Mouse (Mus musculus) 3134 (cell line): Measurements from ENCODE around the gene Pfn1.

Experiments
- DNase-seq: peaks from one replicate; pipeline ENCODE4 v3.0.0-alpha.2; 2011; ENCODE audit warnings: low spot score; ENCODE audit not compliant: insufficient read length; ENCODE audit errors: extremely low read depth

Gene Pfn1

DNA sequence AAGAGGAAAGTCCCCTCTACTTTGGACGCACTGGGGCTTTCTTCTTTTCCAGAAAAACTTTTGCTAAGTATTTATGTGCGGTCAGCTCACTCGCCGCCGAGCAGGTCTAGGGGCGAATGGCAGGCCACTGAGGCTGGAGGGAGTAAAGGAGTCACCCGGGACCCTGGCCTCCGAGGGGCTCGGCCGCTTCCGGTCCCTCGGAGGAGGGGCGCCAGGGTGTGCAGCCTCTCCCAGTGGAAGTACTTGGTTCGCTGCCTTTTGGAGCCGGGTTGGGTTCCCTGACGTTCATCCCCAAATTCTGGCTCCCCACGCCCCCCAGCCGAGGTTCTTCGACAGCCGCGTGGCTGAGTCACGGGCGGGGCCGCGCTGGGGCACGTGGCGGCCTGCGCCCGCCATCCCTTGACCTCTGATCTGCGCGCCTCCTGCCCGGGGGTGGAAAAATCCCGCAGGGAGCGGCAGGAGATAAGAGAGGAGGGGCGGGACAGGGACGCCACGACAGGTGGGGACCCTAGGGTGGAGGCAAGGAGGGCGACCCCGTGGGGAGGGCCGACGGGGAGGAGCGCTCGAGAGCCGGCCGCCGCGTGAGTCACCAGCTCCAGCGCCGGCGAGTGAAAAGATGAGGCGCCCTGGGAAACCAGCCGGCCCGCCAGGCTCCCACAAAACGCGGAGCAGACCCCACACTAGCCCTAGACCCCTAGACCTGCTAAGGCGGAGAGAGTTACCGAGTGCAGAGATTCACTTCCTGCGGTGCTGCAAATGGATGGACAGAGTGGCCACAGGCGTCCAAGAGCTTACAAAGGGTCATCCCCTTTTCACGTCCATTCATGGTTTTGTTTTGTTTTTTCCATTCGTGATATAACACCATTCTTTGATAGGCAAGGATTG is 1.4 kb upstream of the Pfn1 start:
- DNase-seq: peak; percentile 87

DNA sequence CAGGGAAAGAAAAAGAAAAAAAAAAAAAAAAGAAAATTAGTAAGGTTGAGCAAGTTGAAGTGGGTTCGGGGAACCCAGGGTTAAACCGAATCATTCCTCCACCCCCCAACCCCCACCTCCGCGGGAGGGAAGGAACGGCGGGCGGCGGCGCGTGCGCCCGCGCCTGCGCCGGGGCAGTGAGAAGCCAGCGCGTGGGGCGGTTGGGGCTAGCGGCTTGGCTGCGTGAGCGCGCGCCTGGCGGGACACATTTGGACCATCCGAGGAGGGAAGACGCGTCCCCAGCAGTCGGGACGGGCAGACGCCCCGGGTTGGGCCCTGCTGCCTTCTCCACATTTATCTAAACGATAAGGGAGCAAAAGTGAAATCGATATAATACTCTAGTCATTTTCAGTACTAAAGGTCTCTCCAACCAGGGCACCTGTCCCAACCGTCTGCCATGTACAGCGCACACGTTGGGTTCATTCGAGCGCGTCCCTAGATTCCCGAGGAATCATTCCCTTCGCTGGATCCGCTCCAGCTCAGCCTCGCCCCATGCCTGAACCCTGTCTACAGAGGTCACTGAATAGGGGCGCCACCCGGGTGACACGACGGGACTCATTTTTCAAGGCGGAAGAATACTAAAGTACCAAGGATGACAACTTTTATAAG is 603 bp upstream of the Pfn1 start:
- peak; percentile 93 for DNase-seq

DNA sequence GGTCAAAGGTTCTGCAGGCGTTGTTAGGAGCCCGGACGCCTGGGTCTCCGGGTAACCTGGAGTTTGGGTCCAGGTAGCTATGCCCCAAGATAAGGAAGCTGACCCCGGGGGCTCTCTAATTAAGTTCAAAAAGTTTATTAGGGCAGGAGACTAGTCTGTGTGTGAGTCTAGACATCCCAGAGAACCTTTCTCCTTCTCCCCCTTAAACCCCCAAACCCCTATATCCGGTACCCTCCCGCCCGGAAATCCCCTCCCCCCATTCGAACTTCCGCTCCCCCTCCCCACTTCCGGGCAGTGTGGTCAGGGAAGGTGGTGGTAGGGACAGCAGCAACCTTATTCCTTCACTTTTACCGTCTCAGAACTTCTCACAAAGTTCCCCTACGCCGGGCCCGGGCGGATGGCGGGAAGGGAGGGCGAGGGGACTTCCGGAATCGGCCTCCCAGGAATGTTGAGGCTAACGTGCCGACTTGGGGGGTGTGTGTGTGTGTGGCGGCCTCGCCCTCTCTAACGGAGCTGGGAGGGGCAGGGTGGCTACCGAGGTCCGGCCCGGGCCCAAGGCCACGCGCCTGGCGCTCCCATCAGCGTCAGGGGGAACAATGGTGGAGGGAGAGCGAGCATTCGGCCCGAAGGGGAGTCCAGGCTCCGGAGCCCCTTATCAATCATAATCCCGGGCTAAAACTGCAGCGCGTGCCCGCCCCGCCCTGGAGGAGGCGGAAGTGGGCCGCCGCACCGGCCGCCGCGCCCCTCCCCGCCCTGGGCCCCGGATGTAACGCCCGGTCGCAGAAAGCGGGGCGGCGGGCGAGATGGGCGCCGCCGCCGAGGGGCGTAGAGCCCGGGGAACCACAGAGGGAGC is 873 bp downstream of the Pfn1 start:
- DNase-seq: peak; percentile 84

DNA sequence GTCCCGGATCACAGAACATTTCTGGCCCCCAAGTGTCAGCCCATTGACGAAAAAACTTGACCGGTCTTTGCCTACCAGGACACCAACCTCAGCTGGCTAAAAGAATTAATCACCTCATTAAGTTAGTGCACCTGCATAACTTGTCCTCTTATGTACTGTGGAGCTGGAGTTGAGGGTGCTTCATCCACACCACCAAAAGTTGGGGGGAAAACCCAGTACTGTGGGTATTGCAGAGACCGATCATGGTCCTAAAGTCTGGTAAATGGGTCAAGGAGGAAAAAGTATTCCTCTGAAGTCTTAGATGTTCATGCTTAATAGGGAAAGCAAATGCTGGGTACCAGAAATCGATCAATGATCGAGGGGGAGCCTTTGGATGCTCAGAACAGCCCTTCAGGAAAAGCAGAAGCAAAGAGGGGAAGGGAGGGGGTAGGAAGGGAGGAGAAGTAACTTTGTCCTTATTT is 1.5 kb downstream of the Pfn1 start:
- DNase-seq: no peak

DNA sequence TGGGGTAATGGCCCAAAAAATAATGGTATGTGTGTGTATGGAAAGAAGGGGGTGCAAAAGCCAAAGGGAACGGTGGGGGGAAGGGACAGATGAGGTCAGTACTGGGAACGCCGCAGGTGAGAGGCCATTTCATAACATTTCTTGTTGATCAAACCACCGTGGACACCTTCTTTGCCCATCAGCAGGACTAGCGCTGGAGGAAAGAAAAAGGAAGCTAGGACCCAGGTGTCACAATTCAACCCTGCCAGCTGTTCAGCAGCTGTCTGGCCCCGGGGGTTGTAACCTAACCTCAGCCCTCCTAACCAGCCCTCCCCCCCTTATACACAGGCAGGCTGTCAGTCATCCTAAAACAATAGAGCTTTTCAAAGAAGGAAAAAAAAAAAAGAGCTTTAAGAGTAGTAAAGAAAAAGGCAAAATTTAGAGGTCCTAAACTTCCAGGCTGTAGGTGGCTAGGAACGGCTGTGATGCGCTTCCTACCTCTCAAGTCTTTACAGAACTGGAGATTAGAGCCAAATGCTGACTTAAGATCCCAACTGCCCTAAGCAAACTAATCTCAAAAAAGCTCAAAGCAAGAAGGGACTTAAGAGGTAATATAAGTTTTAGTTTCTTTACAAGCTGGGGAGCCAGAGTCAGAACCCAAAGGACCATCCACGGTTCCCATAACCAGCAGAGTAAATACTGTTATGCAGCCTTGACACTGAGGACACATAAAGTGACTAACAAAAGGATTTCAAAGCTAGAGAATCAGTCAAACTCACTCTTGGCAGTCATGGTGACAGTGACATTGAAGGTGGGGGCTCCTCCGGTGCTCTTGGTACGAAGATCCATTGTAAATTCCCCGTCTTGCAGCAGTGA is 2.2 kb downstream of the Pfn1 start:
- no peak for DNase-seq

DNA sequence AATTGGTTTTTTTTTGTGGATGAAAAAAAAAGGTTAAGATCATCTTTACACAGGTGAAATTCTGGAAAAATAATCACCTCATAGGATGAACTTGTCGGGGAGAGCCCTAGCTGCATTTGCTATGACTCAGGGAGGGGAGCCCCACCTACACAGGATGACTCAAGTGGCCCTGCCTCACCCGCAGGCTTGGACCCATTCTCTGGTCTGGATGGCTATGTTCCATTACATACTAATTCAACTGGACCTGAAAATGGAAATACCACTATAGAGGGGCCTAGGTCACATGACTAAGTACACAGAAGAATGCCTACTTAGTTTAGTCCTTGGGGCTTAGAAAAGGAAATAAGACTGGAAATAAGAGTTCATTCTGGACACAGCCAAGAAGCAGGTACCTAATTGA is 3.1 kb downstream of the Pfn1 start:
- DNase-seq: peak; percentile 71

DNA sequence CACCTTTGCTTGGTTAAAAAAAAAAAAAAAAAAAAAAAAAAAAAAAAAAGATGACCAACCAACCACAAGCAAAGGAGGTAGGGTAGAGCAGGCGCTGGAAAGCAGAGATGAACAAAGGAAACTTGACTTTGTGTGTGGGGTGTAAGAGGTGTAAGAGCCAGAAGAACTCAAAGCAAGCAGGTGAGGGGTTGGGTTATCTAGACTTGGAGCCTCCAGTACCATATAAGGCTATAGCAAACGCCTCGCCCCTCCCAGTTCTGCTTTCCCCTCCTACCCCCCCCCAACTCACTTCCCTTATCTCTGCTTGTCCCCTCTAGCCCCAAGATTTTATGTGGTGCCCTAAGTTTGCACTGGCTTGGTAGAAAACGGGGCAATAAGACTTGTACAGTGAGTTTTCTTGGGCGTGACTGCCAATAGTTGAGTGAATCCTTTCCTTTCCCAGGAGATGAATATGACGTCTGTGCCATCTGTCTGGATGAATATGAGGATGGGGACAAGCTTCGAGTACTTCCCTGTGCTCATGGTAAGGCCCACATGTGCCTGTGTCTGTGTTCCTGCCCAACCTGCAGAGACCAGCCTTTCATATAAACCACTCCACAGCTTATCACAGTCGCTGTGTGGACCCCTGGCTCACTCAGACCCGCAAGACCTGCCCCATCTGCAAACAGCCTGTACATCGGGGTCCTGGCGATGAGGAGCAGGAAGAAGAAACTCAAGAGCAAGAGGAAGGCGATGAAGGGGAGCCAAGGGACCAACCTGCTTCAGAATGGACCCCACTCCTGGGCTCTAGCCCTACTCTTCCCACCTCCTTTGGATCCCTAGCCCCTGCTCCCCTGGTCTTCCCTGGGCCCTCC is 3.9 kb downstream of the Pfn1 start:
- no peak for DNase-seq

DNA sequence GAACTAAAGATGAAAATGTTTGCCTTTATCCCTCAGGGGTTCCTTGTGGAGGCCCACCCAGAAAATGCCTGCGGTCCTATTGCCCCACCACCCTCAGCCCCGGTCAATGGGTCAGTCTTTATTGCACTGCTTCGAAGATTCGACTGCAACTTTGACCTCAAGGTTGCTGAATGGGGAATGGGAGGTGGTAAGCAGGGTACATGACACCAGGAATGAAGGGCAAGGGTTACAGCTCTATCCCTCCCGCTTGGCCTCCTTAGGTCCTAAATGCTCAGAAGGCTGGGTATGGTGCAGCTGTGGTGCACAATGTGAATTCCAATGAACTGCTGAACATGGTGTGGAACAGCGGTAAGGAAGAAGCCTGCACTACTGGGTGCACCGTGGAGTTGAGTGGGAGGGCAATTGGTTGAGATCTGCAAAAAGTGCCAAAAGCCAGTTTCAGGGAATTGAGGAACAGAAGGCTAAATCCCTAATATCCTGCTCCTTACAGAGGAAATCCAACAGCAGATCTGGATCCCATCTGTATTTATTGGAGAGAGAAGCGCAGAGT is 5.2 kb downstream of the Pfn1 start:
- no peak for DNase-seq

DNA sequence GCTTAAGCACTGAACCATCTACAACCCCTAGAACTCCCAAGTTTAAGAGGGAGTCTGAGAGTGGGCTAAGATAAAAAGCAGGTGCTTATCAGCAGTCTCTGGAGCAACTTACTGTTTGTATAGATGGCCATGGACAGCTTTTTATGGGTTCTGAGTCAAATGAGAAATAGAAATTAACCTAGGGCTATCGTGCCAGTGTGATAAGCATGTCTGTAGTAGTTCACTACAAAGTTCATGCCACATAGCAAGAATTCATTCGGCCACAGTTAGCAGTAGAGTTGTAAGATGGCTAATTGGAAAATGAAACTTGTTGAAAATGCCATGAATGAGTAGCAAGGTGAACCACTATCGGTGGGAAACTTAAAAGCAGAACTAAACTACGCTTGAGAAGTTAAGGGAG is 5.9 kb downstream of the Pfn1 start:
- no peak for DNase-seq

DNA sequence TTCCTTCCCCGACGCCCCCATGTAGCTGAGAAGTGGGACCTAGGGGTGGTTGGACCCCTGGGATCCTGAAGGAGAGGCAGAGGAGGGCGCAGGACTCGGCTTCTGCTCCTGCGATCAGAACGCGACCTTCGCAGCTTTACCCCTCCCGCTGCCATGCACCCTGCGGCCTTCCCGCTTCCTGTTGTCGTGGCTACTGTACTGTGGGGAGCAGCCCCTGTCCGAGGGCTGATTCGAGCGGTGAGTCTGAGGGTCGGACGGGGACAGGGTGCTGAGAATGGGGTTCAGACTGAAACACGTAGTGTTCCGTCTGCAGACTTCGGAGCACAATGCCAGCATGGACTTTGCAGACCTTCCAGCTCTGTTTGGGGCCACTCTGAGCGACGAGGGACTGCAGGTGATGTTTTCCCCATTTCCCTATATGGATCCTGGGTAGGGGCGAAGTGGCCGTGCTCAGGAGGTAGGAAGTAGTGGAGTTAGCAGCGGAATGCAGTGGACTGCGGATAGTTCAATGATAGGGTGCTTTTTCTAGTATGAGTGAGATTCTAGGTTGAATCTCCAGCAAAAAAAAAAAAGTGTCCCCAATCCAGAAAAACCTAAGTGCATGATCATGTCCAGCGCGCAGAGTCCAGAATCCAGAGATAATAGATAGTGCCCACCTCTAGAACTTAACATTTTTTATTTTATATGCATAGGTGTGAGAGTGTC is 6.6 kb downstream of the Pfn1 start:
- DNase-seq: peak; percentile 63

DNA sequence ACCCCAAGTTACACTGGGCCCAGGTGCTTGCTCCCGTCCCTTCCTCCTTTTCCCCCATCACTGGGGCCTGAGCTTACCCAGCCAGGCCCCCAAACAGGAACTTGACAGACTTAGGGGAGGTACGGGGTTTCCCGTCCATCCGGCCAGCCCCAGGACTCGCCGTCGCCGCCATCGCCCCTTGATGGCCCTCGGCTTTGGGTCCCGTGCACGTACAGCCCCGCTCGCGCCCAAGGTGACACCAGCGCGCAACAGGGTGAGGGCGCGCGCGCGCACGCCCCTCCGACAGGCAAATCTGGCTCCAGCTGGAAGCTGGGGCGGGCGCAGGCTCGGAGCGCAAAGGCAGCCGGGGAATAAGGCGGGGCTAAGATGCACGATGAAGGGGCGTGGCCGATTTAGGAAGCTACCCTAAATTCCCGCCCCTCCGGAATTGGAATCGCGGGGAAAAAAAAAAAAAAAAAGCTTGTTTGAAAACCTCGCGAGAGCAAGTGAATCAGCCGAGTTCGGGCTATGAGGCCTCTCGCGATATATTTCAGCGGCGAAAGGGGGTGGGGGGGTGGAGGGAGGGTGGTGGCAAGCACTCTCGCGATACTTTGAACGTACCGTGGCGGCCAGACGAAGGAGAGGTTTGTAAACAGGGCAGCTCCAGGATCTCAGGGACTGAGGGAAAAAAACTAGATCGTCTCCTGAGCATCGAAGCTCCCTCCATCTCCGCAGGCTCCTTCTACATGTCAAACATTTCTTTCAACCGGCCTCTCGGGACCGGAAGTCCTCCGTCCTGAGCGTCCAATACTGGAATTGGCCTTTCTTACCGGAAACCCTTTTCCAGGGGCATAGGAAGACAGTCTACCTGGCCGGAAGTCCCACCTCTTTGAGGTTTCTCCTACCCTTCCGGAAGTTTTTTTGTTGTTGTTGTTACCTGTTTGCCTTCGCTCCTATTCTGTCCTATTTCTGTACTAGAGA is 7.5 kb downstream of the Pfn1 start, which contains the start of the genes Rnf167 and Slc25a11:
Gene Rnf167 (plus strand): TSS at position 545 of the 960 bp plus-strand sequence.
Gene Slc25a11 (minus strand): TSS at position 789 of the 960 bp plus-strand sequence.
- peak; percentile 98 for DNase-seq

DNA sequence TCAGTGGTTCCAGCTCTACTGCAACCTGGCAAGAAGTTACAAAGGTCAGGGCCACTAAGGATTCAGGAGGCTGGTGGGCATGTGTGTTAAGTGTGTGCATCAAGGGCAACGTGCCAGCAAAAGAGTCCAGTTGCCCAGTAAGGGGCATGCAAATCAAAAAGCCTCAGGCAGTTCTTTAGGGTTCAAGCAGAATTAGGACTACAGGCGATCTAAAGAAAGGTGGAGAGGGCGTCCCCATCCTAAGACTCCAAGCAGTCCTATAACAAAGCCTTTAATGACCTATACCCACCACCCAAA is 8.2 kb downstream of the Pfn1 start:
- DNase-seq: no peak

DNA sequence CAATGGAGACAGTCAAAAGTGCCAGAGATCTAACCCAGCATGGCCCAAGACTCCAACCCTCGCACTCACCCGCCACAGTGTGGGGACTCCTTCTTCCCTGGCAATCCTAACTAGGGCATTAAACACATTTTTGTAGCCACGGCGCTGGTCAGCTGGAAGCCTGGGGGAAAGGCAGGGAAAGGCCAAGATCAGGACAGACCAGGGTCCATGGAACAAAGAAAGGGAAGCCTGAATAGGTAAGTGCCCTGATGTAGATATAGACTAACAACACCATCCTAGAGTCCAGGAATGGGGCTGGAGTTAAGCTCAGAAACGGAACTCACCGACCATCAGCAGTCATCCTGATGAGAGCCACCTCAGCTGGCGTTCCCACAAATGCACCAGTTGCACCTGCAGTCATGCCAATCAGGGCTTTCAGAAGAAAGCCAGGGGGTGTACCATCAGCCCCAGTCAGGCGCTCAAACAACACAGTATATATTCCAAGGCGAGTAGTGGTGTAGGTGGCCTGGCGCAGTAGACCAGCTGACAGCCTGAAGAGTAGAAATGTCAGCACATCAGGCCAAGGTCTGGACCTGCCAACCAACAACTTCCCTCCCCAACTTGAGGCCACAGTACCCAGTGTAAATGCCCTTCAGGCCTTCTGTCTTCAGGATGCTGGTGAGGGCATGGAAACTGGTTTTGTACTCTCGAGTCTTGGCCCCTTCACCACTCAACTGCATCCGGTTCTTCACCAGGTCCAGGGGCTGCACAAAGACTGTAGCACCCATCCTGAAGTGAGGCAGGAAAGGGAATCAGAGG is 8.8 kb downstream of the Pfn1 start:
- no peak for DNase-seq

DNA sequence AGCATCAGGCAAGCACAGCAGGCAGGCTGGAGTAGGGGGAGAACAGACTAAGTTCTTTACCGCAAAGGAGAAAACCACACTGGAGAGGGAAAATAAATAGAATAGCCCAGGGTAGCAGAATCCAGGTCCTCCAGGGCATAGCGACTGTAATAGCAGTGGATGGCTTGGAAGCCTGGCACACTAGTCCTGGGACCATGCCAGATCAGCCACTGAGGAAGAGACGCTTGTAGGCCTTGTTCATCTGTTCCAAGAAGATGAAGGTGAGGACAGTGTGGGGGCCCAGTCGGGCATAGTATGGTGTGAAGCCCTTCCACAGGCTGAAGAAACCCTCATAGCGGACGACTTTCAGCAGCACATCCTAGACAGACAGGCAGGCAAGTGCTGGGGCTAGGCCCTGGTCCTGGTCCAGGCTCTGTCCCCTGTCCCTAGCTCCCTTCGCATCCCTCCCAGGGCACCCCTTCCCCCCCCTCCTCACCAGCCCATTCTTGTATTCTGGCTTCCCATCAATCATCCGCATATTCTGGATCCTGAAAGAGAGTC is 9.8 kb downstream of the Pfn1 start:
- DNase-seq: no peak

DNA sequence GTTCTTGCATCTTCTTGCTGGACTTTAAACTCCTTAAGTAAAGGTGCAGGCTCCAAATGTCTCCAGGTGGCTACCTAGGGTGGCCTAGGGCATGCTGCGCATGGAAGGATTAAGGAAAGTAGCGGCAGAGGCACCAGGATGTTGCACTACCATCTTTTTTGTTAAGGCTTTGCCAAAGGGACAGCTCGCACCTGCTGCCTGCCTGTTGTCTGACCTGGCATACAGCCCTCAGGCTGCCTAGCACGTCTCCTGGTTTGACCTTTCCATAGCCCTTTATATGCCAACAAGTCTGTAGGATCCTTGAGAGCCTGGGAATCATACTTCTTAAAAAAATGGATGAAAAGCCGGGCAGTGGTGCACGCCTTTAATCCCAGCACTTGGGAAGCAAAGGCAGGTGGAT is 11.4 kb downstream of the Pfn1 start:
- no peak for DNase-seq

DNA sequence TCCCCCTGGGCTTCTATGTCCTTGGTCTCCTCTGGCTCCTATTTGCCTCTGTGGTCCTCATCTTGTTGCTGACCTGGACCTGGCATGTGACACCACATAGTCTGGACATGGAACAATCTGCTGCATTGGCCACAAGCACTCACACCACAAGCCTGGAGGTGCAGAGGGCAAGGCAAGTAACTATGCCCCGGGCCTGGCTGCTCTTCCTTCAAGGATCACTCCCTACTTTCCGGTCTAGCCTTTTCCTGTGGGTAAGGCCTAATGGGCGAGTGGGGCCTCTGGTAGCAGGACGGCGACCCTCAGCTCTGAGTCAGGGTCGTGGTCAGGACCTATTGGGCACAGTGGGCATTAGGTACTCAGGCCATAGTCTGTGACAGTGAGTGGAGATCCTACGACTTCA is 13.2 kb downstream of the Pfn1 start:
- no peak for DNase-seq
